Mouse (Mus musculus): ENCODE measurements around the gene Hoxd8. TPM values are rescaled to one million over a fixed set of nuclear protein-coding genes. Genes with fewer than 3 reads are reported as not detected.

Hoxd8 gene
- total RNA-seq, 2 experiments from 2014 or later: 1.9 to 2.5 TPM

GRCm38 (mm10) chr2:74741252-74741978, 37.0 kb downstream of the Hoxd8 start:
- no peak for DNase-seq
- intact Hi-C loops (cut with DNase I): no loop called here

DNA sequence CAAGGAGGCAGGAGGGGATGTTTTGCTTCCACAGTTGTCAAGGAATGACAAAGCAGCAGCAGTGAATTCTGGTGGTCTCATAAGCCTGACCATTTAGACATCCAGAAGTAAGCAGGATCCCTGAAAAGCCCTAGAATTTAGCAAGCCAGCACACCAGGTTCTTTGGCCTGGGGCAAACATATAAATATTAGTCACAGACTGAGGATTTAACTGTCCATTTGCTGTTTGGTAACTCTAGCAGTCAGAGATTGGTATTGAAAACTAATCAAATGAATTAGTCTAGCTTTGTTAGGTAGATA, 37.5 kb downstream of the Hoxd8 start:
- intact Hi-C loops (cut with DNase I): no loop called here
- DNase-seq: no peak

DNA sequence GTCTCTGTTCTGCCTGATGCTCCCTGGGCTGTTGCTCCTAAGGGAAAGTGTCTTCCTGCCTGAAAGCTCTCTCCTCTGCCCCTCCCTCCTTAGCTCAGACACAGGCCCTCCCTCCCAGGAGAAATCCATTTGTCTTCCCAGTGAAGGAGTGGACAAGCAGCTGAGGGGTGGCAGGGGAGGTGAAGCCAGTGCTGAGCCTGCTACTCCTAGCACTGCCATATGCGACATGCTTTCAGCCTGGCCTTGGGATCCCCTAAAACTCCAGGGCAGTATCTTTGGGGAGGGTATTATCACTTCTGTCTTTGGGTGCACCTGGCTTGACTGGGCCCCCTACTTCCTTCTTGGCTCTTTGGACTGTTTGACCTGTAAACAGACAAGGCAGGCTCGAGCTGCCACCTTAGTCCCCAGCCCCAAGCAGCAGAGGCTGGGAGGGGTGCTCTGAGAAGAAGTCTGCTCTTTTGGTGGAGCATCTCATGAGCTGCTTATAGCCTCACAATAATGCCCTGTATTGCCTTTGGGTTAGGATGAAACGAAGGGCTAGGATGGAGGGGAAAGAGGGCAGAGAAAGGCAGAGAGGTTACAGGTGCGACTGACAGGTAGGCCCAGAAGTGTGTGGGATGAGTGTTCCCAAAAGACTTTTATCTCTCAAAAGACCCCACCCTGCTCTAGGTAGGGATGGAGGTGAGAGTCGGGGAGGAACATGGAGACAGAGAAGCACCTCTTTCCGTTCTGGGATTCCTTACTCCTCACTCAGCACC, 41.3 kb downstream of the Hoxd8 start:
- intact Hi-C loops (cut with DNase I): no loop called here
- DNase-seq: no peak

DNA sequence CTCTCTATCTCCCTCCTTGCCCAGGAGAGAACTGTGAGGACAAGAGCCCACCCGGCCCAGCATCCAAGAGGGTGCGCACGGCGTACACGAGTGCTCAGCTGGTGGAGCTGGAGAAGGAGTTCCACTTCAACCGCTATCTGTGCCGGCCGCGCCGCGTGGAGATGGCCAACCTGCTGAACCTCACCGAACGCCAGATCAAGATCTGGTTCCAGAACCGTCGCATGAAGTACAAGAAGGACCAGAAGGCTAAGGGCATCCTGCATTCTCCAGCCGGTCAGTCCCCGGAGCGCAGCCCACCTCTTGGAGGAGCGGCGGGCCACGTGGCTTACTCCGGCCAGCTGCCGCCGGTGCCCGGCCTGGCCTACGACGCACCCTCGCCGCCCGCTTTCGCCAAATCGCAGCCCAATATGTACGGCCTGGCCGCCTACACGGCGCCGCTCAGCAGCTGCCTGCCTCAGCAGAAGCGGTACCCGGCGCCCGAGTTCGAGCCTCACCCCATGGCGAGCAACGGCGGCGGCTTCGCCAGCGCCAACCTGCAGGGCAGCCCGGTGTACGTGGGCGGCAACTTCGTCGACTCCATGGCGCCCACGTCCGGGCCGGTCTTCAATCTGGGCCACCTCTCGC, 42.0 kb downstream of the Hoxd8 start:
- intact Hi-C loops (cut with DNase I): no loop called here
- no peak for DNase-seq

DNA sequence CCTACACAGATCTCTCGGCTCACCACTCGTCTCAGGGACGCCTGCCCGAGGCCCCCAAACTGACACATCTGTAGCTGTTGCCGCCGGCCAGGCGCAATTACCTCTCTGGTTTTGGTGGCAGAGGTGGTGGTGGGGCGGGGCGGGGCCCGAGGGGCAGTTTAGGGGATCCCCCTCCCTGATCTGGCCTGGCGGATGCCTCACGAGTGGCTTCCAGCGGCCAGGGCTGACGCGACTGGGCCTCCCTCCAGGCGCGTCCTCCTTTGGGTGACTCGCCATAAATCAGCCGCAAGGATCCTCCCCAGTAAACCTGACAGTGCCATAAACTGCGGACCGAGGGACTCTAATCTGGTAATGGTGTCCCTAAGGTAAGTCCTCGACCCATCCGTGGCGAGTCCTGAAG, 42.6 kb downstream of the Hoxd8 start:
- intact Hi-C loops (cut with DNase I): no loop called here
- no peak for DNase-seq

DNA sequence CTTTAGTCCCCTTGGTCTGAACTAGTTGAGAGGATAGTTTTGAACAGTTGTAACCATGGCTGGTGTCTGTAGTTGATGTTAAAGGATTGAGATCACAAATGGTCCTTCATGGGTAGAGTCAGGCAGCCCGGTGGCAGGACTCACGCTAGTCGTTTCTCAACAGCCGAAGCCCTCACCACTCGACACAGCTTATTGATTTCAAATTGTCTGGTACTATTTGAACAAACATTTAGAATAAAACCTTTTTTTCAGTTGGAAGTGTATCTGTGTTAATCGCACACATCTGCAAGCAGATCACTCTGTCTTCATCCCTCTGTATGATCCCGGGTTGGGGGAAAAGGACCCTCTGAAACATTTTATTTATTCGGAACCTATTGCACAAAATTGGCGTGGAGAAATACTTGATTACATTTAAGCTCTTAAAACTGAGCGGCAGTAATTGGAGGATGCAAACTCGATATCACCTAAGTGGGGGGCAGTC, 43.3 kb downstream of the Hoxd8 start:
- DNase-seq: no peak
- intact Hi-C loops (cut with DNase I): no loop called here

GRCm38 (mm10) chr2:74748436-74748995, 44.1 kb downstream of the Hoxd8 start:
- no peak for DNase-seq
- intact Hi-C loops (cut with DNase I): no loop called here

DNA sequence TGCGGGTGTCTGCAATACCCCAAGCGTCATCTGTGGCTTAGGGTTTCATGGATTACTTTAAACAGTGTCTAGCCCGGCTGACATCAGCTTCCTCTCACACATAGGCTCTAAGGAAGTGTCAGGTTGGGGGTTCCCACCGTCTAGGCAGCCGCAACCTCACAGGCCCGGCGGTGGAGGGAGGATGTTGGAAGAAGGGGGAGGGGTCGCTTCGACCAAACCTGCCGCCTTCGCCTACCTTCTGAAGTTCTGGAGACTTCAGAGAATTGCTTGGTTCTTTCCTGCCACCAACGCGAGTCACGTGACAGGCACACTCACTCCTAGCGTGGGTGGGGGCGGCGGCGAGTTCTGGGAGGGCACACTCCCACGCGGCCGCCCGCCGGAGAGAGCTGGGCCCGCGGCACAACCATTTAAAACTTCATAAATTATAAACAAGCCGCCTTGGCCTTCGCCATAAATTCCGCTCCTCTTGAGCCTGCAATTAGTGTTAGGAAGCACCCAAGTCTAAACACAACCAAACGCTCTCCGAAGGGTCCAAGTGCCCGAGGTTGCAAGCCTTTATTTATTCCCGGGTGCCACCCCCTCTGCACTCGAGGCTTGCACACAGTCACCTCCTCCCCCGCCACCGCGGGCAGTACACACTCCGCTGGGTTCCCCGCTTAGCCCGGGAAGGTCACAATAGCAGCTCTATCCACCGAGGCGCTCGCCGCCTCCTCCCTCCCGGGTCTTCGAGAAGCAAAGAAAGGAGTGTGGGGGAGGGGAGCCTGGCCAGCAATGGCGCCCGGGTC, 45.1 kb downstream of the Hoxd8 start:
- intact Hi-C loops (cut with DNase I): no loop called here
- DNase-seq: no peak

DNA sequence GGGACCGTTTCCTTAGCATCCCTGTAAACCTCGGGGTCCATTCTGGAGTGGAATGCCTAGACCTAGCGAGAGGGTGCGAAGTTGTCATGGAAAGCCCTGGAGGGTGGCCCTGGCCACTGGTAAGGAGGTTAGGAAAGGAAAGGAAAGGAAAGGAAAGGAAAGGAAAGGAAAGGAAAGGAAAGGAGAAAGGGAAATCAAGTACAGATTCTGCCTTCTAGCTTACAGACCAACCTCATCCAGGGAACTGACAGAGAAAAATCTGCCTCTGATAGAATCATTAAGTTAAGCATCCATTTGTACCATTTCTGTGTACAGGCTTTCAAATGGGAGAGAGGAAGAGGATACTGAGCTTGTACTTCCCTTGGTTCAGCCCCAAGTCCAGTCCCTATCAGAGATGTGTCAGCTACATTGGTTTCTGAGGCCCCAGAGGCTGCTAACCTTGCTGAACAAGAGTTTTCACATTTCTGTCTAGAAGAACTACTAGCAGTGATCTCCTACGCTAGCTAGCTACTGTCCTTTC, 46.4 kb downstream of the Hoxd8 start:
- intact Hi-C loops (cut with DNase I): no loop called here
- DNase-seq: no peak

DNA sequence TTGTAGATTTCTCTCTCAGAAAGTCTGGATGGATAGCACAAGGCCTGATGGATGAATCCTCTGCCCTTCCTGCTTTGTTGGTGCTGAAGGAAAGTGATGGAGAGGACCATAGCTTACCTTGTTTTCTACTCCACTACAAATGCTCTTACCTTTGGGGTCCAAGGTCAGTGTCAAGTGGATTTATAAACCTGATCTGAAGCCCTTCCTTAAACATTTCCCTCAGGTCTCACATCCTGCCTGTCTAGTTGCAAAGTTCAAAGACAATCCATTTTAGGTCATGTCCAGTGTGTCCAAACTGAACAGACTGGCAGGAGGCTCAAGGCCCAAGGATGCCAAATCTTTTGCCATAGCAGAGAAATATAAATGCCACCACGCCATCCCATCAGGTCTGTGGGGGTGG, 47.4 kb downstream of the Hoxd8 start:
- no peak for DNase-seq
- intact Hi-C loops (cut with DNase I): no loop called here

DNA sequence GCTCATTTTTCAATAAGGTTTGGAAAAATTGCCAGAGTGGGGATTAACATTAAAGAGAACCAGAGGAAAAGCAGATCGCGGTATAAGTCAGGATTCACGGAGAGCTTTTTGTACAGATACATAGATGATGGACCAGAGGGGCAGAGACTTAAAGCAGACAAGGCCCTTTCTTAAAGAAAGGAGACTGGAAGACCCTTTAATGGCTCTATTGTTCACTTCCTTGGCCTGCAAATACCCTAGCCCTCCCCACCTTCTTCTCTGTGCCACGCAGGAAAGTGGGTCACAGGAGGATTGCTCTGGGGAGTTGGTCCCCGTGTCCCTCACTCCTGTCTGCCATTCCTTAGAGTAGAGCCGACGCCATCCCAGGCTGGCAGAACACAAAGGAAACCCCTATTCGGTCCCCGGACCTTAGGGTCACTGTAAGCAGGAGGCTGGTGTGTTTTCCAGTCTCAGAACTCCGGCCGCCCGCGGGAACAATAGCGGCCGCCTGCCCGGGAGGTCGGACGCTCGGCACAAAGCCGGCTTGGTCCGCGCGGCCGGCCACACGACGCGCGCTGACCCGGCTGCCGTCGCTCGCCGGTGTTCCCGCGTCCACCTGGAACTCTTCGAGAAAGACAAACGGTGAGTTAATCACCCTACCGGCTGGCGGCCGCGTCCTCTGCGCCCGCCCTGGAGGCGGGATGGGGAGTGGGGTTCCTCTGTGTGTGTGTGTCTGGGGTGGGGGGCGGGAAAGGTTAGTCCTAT, 48.2 kb downstream of the Hoxd8 start:
- intact Hi-C loops (cut with DNase I): no loop called here
- DNase-seq: no peak

DNA sequence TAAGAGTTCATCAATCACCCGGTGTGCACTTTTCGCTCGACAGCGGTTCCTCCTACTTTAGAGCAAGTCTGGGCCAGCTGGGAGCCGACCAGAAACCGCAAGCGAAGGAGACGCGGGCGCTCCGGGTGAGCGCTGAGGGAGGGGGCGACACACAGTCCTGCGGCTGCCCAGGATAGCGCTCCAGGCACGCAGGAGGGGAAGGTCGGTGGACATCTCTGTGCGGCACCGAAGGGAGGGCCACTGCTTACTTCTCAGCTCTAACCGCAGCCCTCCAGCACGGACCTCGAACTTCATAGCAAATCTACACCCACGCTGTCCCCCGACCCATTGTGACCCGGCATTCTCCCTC, 48.7 kb downstream of the Hoxd8 start:
- no peak for DNase-seq
- intact Hi-C loops (cut with DNase I): no loop called here

- intact Hi-C loops (cut with DNase I): no loop called here
- DNase-seq: no peak
Observed at GRCm38 (mm10) chr2:74753711-74754110, 49.3 kb downstream of the Hoxd8 start.

Small RNA genes within 50 kb of the gene (microRNA-seq; reads per million reads assigned to microRNA genes)
- gene Gm44463 (0 reads per million in 2 experiments), gene Mir10b (1,206 to 1,233 reads per million in 2 experiments)

Other genes starting within 250 kb of the Hoxd8 start
- 10 to 100 TPM; 18.7 to 21.4 TPM for gene Lnpk, start 125.2 kb upstream of the Hoxd8 start, total RNA-seq (2021)
- not detected for gene Evx2, start 45.1 kb upstream of the Hoxd8 start, total RNA-seq (2021)
- not detected for gene Hoxd13, start 36.3 kb upstream of the Hoxd8 start, total RNA-seq (2021)
- gene Hoxd12, start 29.6 kb upstream of the Hoxd8 start, total RNA-seq (2021): not detected
- not detected for gene Hoxd11, start 25.1 kb upstream of the Hoxd8 start, total RNA-seq (2021)
- gene Hoxd10, start 12.7 kb upstream of the Hoxd8 start, total RNA-seq (2021): not detected
- under 1 TPM; 0.19 to 0.22 TPM for gene Hoxd9, start 6.9 kb upstream of the Hoxd8 start, total RNA-seq (2021)
- not detected for gene Hoxd3, start 7.3 kb downstream of the Hoxd8 start, total RNA-seq (2021)
- under 1 TPM; 0.55 to 0.57 TPM for gene Hoxd4, start 7.3 kb downstream of the Hoxd8 start, total RNA-seq (2021)
- gene Gm28230, start 22.1 kb downstream of the Hoxd8 start, total RNA-seq (2021): not detected
- gene Hoxd1, start 58.4 kb downstream of the Hoxd8 start, total RNA-seq (2021): not detected
- 100 to 1,000 TPM; 137 to 142 TPM for gene Mtx2, start 121.2 kb downstream of the Hoxd8 start, total RNA-seq (2021)